Mouse (Mus musculus) macrophage (primary cell): ENCODE data around the gene Klhdc8b. TPM values are rescaled to one million over a fixed set of nuclear protein-coding genes. Genes with fewer than 3 reads are reported as not detected.

Experiments used
- H3K27ac ChIP-seq: fragments of 350-480 bp; formaldehyde crosslinking; 2 replicates; pipeline ENCODE4 v1.9.0; 2021
- H3K36me3 ChIP-seq: fragments of 350-480 bp; formaldehyde crosslinking; 2 replicates; pipeline ENCODE4 v1.9.0; 2021; ENCODE audit errors: inconsistent target
- H3K4me3 ChIP-seq: fragments of 350-480 bp; formaldehyde crosslinking; 2 replicates; pipeline ENCODE4 v1.9.0; 2021; ENCODE audit errors: inconsistent target
- H3K79me2 ChIP-seq: fragments of 350-480 bp; formaldehyde crosslinking; 2 replicates; pipeline ENCODE4 v1.9.0; 2021; ENCODE audit errors: inconsistent target
- WGBS: methylation state at CpG from one replicate; pipeline ENCODE4 v1.1.7; 2026; ENCODE audit warnings: inconsistent platforms; ENCODE audit not compliant: missing documents; 5-methylcytosine and 5-hydroxymethylcytosine counted together
- polyA plus RNA-seq: library from polyadenylated mRNA; stranded (reverse); fragments of 250-400 nt; gene quantifications from 3 replicates; pipeline ENCODE4 v1.2.4, GENCODE M21; 2018; ENCODE audit warnings: inconsistent platforms

Gene Klhdc8b
- polyA plus RNA-seq, 1 experiment from 2014 or later: 1.6 TPM

DNA sequence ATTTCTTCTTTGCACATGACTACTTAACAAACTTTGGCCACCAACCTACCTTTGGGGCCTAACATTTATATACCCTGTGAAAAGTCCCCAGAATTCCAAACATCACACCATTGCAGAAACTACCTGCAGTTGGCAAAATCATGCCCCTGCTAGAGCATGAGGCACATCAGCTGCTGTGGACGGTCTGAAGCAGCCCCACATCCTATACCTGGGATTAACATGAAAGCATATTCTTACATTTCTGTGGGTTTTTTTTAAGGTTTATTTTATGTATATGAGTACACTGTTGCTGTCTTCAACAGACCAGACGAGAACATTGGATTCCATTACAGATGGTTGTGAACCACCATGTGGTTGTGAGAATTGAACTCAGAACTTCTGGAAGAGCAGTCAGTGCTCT is 4.8 kb upstream of the Klhdc8b start:
- no peak overlapping the region for H3K27ac ChIP-seq
- H3K79me2 ChIP-seq: peaks cover 29% of the 10 kb centered on the region
- H3K4me3 ChIP-seq: no peak overlapping the region
- 95% methylated on average over 2 of the region's 2 CpGs for WGBS
- H3K36me3 ChIP-seq: peaks cover 29% of the 10 kb centered on the region

DNA sequence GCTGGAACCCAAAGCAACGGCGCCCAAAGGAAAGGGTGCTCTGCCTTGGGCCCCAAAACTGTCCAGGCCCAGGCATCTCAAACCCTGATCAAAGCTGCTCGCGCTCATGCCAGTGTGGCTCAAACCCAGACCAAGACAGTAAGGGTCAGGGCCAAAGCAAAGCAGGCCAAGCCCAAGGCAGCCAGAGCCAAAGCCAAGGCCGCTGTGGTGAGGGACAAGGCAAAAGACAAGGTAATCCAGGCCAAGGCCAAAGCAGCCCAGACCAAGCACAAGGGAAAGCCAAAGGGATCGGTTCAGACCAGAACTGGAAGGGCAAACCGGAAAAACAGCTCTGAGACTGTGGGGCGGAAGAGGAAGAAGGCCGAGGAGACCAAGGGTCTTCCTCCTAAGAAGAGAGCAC is 2.3 kb upstream of the Klhdc8b start:
- H3K4me3 ChIP-seq: no peak overlapping the region
- H3K36me3 ChIP-seq: peaks cover 29% of the 10 kb centered on the region
- H3K27ac ChIP-seq: no peak overlapping the region
- peaks cover 37% of the 10 kb centered on the region for H3K79me2 ChIP-seq
- WGBS: 95% methylated on average over 9 of the region's 9 CpGs

DNA sequence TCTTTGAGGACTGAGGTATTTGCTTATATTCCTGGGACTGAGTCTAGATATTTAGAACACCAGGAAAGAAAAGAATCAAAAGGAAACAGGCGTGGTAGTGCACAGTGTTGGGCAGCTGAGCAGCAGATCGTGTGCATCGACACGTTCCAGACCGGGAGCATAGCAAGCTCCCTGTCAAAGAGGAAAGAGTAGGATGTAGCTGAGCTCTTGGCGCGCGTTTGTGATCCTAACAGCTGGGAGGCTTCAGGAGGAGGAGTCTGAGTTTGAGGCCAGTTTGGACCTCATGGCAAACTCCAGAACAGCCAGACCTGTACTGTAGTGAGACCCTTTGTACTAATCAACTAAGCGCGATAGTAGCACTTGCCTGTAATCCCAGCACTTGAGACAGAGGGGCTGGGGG is 811 bp upstream of the Klhdc8b start:
- 98% methylated on average over 10 of the region's 10 CpGs for WGBS
- Histone ChIP-seq H3K27ac (no peak overlapping the region), H3K4me3 (no peak overlapping the region), H3K36me3 (peaks cover 29% of the 10 kb centered on the region), H3K79me2 (peaks cover 37% of the 10 kb centered on the region)

DNA sequence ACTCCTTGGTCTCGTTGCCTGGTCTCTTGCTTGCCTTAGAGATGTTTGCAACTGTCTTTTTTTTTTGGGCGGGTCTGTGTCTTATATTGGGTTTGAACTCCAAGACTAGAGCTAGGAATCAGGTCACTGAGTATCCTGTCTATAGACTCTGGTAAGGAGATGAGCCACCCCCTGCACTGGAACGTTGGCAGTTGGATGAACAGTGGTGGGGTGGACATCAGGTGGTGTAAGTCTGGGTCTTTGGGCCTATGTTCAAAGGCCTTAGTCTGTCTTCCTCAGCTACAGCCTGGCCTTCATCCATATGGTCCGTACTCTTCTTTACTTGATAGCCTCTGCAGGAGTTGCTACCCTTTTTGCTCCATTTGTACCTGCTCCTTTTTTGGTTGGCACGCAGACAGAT is 294 bp upstream of the Klhdc8b start:
- WGBS: 98% methylated on average over 5 of the region's 5 CpGs
- Histone ChIP-seq H3K36me3 (peaks cover 29% of the 10 kb centered on the region), H3K4me3 (peak overlapping the region; percentile 89), H3K27ac (no peak overlapping the region), H3K79me2 (peaks cover 37% of the 10 kb centered on the region)

DNA sequence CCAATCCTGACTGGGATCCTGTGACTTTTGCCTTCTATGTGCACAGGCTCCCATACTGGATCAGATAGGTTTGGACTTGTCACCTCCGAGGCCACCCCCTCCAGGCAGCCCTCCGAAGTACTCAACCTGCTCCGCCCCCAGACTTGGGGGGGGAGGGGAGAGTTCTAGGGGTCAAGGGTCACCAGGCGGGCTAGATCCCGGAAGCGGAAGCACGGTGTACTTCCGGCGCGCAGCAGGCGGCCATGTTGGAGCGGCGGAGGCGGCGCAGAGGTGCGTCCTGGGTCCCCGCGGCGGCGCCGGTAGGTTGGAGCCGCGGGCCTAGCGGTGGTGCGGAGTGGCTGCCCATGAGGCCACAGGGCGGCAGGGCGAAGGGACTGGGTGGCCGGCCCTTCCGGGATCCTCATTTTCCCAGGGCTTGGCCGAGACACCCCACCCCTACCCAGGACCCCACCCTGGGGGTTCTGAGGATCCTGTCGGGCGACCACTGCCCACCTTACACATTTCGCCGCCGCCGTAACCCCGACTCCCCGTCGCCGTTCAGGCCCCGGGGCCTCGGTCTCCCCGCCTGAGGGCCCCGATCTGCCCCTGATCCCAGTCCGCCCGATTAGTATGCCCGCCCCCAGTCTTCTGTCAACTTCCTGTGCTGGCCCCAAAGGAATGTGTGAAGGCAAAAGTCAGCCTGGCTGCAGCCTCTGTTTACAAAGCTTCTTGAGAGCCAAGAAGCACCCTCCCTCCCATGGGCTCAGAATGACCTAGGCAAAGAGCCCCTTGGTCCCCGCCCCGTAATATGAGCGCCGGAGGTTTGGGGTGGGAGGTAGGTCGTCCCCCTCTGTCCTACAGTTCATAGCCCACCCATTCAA is 832 bp downstream of the Klhdc8b start, which contains the start of gene Ccdc71:
Gene Ccdc71 (plus strand): TSS at position 209 of the 860 bp plus-strand sequence.
- H3K36me3 ChIP-seq: peaks cover 28% of the 10 kb centered on the region
- H3K27ac ChIP-seq: peak within 1 kb of the TSS; percentile 29; the same call in 1 of the 2 replicates
- under 1% methylated on average over 39 of the region's 52 CpGs for WGBS
- peaks cover 37% of the 10 kb centered on the region for H3K79me2 ChIP-seq
- peak within 1 kb of the TSS; percentile 89 for H3K4me3 ChIP-seq

DNA sequence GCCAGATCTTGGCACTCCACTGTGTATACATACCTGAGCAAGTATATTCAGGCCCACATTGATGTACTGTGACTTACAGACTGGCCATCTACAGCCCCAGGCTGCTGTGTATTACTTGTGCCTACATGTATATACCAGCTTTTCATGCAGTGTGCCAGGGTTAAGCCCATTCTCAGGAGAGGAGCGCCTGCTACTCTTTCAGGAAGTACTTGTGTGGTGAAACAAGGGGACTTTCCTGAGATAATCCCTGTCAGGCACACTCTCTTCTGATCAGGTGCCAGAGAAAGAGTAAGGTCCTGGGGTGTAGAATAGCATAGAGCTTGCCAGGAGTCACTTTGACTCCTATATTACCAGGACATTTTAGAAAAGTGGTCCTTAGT is 1.5 kb downstream of the Klhdc8b start:
- Histone ChIP-seq H3K4me3 (no peak overlapping the region; the same call in 1 of the 2 replicates), H3K27ac (no peak overlapping the region), H3K36me3 (peaks cover 22% of the 10 kb centered on the region), H3K79me2 (peaks cover 37% of the 10 kb centered on the region)
- 92% methylated on average over 1 of the region's 1 CpGs for WGBS

DNA sequence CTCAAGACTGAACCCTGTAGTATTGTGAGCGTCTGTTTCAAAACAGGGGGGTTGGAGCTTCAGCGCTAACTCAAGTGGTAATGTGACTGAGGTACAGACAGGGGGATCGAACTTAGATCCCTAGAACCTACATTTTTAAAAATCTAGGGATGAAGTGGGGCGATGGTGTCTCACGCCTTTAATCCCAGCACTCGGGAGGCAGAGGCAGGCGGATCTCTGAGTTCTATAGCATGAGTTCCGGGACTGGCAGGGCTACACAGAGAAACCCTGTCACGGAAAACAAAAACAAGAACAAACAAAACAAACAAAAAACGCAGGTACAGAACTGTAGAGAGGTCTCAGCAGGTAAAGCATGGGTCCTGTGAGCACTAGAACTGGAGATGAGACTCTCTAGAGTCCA is 4.4 kb downstream of the Klhdc8b start:
- peaks cover 15% of the 10 kb centered on the region for H3K79me2 ChIP-seq
- 95% methylated on average over 10 of the region's 10 CpGs for WGBS
- H3K36me3 ChIP-seq: no peaks in the 10 kb centered on the region
- no peak overlapping the region for H3K4me3 ChIP-seq
- H3K27ac ChIP-seq: no peak overlapping the region

DNA sequence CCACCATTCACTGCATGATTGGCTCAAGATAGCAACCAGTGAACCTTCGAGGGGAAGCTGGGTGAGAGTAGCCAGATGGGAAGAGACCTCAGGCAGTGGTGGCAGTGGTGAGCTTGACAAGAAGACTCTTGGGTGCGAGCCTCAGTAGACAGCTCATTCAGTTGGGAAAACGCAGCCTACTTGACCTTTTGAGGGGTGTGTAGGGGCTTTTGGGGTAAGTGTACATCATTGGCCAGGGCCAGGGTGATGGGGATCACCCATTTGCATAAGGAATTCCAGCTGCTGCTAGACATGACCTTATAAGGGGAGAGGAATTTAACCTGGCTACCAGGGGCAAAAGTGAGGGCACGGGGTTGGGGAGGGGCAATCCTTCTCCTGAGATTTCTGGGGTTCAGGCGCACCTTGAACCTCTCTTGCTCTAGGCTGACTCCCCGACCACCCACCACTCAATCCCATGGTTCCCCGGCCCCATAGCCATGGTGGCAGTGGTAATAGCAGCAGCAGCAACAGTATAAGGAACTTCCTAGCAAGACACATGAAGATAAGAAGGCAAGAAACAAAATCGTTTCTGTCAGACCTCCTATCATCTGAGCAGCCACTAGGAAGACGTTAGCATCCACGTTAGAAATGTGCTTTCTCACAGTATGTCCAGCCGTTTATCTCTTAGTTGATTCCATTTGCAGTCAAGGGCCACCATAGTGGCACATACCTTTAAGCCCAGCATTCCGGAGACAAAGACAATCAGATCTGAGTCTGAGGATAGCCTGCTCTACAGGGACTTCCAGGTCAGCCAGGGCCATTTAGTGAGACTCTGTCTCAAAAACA is 5.4 kb downstream of the Klhdc8b start:
- Histone ChIP-seq H3K79me2 (peaks cover 5% of the 10 kb centered on the region), H3K27ac (no peak overlapping the region), H3K4me3 (no peak overlapping the region), H3K36me3 (no peaks in the 10 kb centered on the region)
- WGBS: 84% methylated on average over 12 of the region's 12 CpGs

DNA sequence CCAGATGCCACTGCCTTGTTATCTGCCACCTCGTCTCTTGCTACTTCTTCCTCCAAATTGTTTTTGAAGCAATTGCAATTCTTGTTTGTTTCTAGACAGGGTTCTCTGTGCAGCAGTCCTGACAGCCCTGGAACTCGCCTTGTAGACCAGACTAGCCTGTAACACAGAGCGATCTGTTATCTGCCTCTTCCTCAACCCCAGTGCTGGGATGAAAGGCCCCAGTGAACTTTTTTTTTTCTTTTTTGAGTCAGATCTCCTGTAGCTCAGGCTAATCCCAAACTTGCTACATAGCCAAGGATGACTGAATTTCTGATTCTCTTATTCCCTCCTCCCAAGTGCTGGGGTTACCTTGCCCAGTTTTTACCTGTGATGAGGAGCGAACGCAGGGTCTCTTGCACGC is 7.0 kb downstream of the Klhdc8b start:
- H3K79me2 ChIP-seq: no peaks in the 10 kb centered on the region
- H3K27ac ChIP-seq: no peak overlapping the region
- H3K4me3 ChIP-seq: no peak overlapping the region
- no peaks in the 10 kb centered on the region for H3K36me3 ChIP-seq
- WGBS: 95% methylated on average over 6 of the region's 6 CpGs

DNA sequence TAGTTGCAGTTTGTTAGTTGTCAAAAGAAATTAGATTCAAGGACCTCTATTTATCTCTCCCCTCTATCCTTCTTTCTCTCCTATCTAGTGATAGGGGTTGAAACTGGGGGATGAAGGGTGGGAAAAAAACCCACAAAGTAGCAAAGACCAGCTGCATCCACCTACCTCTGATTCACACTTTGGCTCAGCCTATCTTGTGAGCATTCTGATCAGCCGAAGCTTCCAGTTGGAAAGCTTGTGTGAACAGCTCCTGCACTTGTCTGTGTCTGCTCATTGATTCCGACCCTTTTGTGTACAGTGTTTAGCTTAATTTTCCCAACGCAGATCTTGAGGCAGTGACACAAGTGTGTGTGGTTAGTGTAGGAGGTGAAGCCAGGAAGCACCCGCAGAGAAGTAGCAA is 7.9 kb downstream of the Klhdc8b start:
- Histone ChIP-seq H3K27ac (no peak overlapping the region), H3K36me3 (no peaks in the 10 kb centered on the region), H3K4me3 (no peak overlapping the region), H3K79me2 (no peaks in the 10 kb centered on the region)
- 45% methylated on average over 4 of the region's 4 CpGs for WGBS

DNA sequence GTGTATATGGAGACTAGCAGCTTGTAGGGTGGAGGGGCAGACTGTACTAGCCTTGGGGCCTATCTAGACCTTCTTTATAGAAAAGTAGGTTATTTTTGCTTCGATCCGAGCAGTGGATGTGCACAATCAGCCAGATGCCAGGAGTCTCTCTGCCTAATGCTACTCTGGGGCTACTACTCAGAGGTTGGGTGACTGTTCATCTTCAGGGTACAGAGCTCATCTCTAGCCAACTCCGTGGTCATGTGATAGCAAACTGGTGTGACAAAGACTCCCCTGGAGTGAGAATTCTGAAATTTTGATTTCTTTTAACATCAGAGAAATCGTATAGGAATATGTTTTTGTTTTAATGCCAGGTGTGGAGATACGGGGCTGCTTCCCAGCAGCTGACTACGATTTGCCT is 8.5 kb downstream of the Klhdc8b start:
- no peaks in the 10 kb centered on the region for H3K79me2 ChIP-seq
- H3K36me3 ChIP-seq: no peaks in the 10 kb centered on the region
- H3K27ac ChIP-seq: no peak overlapping the region
- WGBS: 64% methylated on average over 6 of the region's 6 CpGs
- H3K4me3 ChIP-seq: no peak overlapping the region; the same call in 1 of the 2 replicates

DNA sequence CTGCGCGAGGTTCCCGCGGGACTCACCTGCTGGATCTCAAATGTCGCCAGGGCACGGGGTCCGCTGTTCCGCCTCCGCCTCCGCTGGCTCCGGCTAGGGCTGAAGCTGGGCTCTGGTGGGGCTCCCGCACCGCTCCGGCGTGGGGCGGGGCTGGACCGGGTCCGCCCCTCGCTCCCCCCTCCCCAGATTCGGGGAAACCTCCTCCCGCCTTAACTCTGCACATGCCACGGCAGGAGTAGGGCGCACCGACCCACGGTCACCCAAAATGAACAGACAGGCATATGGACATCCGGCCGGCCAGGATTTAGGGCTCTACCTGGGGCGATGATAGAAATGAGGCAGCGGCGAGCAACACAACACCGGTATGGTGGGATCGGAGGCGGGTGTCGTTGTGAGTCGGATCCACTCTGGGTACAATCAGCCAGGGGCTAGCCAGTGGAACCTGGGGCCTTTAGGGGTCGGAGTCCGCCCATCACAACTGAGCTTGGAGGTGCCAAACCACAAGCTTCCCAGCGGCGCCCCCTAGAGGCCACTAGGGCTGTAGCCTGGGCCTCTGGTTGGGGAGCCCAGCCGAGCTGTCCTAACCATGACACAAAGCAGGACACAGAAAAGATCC is 9.0 kb downstream of the Klhdc8b start:
- 3% methylated on average over 40 of the region's 40 CpGs for whole genome bisulfite sequencing
- H3K36me3 ChIP-seq: no peaks in the 10 kb centered on the region
- H3K79me2 ChIP-seq: no peaks in the 10 kb centered on the region
- peak overlapping the region; percentile 23; the same call in 1 of the 2 replicates for H3K4me3 ChIP-seq
- no peak overlapping the region for H3K27ac ChIP-seq

DNA sequence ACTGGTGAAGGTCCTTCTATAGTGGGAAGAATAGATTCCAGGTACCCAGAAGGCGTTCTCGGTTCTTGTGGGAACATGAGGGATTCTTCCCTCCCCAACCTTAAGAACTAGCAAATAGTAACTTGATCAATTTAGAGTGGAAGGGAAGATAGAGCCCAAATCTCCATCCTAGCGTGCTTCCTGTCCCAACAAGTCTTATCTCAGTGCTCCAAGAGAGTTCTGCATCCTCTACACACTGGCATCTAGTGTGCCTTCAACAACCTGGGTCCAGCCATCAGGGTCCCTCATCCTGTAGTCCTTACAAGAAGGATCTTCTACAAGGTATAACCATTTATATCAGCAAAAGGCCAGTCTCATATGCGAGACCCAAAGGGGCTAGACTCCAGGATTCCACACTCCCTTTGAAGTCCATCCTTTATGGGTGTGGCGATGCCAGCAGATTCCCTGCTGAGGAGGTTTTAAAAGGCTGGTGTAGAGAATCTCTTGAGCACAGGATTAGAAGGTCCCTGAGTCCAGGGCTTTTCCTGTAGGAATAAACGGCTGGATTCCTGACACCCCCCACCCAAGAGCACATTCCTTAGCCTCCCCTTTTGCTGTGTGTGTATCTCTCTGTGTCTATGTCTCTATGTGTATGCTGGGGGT is 9.7 kb downstream of the Klhdc8b start:
- 93% methylated on average over 5 of the region's 6 CpGs for WGBS
- Histone ChIP-seq H3K4me3 (no peak overlapping the region), H3K27ac (no peak overlapping the region)

DNA sequence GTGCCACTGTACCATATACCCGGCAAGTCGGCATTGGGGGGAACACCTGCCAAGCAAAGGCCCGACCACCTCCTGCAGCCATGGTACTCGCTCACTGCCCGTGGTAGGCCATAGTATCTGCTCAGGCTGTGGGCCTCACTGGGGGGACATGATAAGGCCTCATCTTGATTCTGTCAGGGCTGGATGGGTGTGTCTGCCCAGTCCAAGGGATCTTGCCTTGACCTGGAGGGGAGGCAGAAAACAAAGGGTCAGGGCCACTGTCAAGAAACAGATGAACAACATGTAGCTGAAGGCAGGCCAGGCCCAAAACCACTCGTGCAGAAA is 10.2 kb downstream of the Klhdc8b start:
- Histone ChIP-seq H3K4me3 (no peak overlapping the region), H3K27ac (no peak overlapping the region)
- WGBS: 96% methylated on average over 6 of the region's 6 CpGs

More for the DNA sequence above, 9.7 kb downstream of the Klhdc8b start:
- Histone ChIP-seq H3K36me3 (no peaks in the 10 kb centered on the region), H3K79me2 (no peaks in the 10 kb centered on the region)

More for the DNA sequence above, 10.2 kb downstream of the Klhdc8b start:
- H3K36me3 ChIP-seq: no peaks in the 10 kb centered on the region
- H3K79me2 ChIP-seq: no peaks in the 10 kb centered on the region
